Mouse (Mus musculus): ENCODE data around the gene Acot2.

- TF ChIP-seq POLR2A (IDR thresholded peaks at IDR 0.05; ENCODE audit: borderline replicate concordance, control insufficient read depth, low read depth, low read length) (no peak), CTCF (IDR thresholded peaks at IDR 0.05; ENCODE audit: control insufficient read depth, insufficient read depth, low read length) (no peak)
Measured at GRCm38 (mm10) chr12:83987242-83987582, 449 bp upstream of the Acot2 start.

Data from bone marrow, adult 2 months (tissue).